Mouse (Mus musculus) heart, embryonic 11.5 days (tissue): ENCODE measurements around the gene Mepe. TPM values are rescaled to one million over a fixed set of nuclear protein-coding genes. Genes with fewer than 3 reads are reported as not detected.
A peak's percentile ranks its signal among the peaks of the same experiment; 100 is the strongest.

Experiments
- ATAC-seq: fragments of 200-750 bp; cut with Nextera tagmentation; replicated peaks from 2 replicates; pipeline ENCODE4 v1.8.0; 2017; ENCODE audit warnings: moderate library complexity; ENCODE audit not compliant: insufficient number of reproducible peaks, low FRiP score, low TSS enrichment
- H3K27ac ChIP-seq: fragments of 300-500 bp; sonication (generic); 2 replicates; pipeline ENCODE4 v1.5.1; 2014; ENCODE audit warnings: mild to moderate bottlenecking, low read depth, low read length
- H3K27me3 ChIP-seq: fragments of 300-500 bp; sonication (generic); 2 replicates; pipeline ENCODE4 v1.6.1; 2014; ENCODE audit warnings: mild to moderate bottlenecking, low read length, mixed read lengths; ENCODE audit not compliant: control insufficient read depth, insufficient read depth
- H3K36me3 ChIP-seq: fragments of 300-500 bp; sonication (generic); 2 replicates; pipeline ENCODE4 v1.6.1; 2014; ENCODE audit warnings: mild to moderate bottlenecking, low read length, moderate library complexity, mixed read lengths; ENCODE audit not compliant: control insufficient read depth, insufficient read depth
- H3K4me1 ChIP-seq: fragments of 300-500 bp; sonication (generic); 2 replicates; pipeline ENCODE4 v1.6.1; 2014; ENCODE audit warnings: low read length; ENCODE audit not compliant: control insufficient read depth, insufficient read depth
- H3K4me2 ChIP-seq: fragments of 300-500 bp; sonication (generic); 2 replicates; pipeline ENCODE4 v1.6.1; 2014; ENCODE audit warnings: mild to moderate bottlenecking, moderate library complexity
- H3K4me3 ChIP-seq: fragments of 300-500 bp; sonication (generic); 2 replicates; pipeline ENCODE4 v1.5.1; 2014; ENCODE audit warnings: low read depth, low read length
- H3K9ac ChIP-seq: fragments of 300-500 bp; sonication (generic); 2 replicates; pipeline ENCODE4 v1.6.1; 2014; ENCODE audit warnings: mild to moderate bottlenecking, low read depth, low read length, moderate library complexity
- H3K9me3 ChIP-seq: fragments of 300-500 bp; sonication (generic); replicated peaks from 2 replicates; pipeline ENCODE4 v1.6.1; 2016; ENCODE audit warnings: low read length; ENCODE audit not compliant: control insufficient read depth
- WGBS: fragments of 180-500 bp; shearing (Covaris S2); extraction: QIAGEN DNeasy Blood & Tissue Kit; methylation state at CpG from one replicate; pipeline ENCODE4 v1.1.7; 2014; ENCODE audit not compliant: insufficient replicate concordance; 5-methylcytosine and 5-hydroxymethylcytosine counted together
- polyA plus RNA-seq: library from polyadenylated mRNA; unstranded; fragments of >200 nt; fragmentation: Nextera tagmentation; extraction: Ambion mirVana; gene quantifications from 2 replicates; pipeline ENCODE4 v1.2.1, GENCODE M21; 2014

Mepe gene
- polyA plus RNA-seq, 1 experiment from 2014 or later: not detected

DNA sequence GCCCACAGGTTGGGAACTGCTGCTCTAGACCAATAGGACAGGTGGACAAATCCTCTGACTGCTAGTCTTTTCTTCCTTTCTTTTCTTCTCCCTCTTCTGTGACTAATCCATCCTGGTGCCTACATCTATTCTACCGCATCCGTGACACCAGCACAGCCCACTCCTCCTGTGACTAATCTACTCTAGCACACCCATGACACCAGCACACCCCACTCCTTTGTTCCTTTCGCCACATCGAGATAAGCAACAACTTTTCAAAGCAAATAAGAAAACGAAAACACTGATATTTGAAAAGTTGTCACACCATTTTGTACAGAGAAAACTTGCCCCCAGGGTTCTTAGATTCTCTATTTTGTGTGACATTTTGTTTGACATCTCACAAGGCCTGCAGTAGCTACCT is 5.0 kb downstream of the Mepe start:
- H3K4me1 ChIP-seq: no peaks in the 10 kb centered on the region
- no peak for ATAC-seq
- H3K4me2 ChIP-seq: no peak overlapping the region
- no peaks in the 10 kb centered on the region for H3K9me3 ChIP-seq
- 65% methylated on average over 5 of the region's 5 CpGs for WGBS
- no peaks in the 10 kb centered on the region for H3K36me3 ChIP-seq
- H3K27ac ChIP-seq: no peak overlapping the region
- no peak overlapping the region for H3K4me3 ChIP-seq
- no peak overlapping the region for H3K9ac ChIP-seq
- no peaks in the 10 kb centered on the region for H3K27me3 ChIP-seq

DNA sequence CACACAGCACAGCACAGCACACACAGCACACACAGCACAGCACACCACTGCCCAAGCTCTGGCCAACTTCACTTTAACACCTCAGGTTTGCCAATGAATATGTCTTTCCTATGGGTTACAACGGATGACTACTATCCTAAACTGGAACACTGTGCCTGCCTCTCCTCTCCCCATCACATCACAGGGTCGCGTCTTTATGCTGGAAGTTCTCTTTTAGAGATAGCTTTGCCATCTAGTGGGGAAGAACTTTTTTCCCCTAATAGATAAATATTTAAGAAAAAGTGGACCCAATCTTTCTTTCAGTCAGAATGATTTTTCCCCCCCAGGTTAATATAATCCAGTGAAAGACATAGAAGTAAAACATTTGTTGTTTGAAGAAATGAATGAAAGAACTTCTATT is 7.2 kb downstream of the Mepe start:
- WGBS: 60% methylated on average over 3 of the region's 3 CpGs
- no peak overlapping the region for H3K4me3 ChIP-seq
- no peak overlapping the region for H3K4me2 ChIP-seq
- ATAC-seq: no peak
- H3K27ac ChIP-seq: no peak overlapping the region
- H3K36me3 ChIP-seq: no peaks in the 10 kb centered on the region
- no peaks in the 10 kb centered on the region for H3K4me1 ChIP-seq
- no peaks in the 10 kb centered on the region for H3K27me3 ChIP-seq
- no peaks in the 10 kb centered on the region for H3K9me3 ChIP-seq
- H3K9ac ChIP-seq: no peak overlapping the region

DNA sequence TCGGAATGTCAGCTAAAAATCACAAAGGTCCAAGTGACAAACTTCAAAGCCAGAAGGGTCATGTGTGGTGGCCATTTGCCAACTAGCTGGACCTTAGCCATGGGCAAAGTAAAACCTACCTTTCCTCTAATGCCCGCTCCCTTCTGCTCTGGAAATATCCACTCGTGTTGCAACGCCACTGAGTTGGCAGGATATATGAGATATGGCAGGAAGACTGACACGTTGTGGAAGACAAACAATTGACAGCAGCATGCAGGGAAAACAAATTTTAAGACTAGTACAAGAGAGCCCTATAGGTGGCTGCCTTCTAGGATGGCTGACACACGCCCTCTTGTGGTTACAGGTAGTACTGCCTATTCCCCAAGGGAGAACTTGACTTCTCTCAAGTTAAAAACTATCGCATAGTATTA is 8.1 kb downstream of the Mepe start:
- ATAC-seq: no peak
- Histone ChIP-seq H3K4me3 (no peak overlapping the region), H3K27me3 (no peaks in the 10 kb centered on the region), H3K4me1 (no peaks in the 10 kb centered on the region), H3K27ac (no peak overlapping the region), H3K4me2 (no peak overlapping the region), H3K36me3 (no peaks in the 10 kb centered on the region), H3K9ac (no peak overlapping the region), H3K9me3 (no peaks in the 10 kb centered on the region)
- 40% methylated on average over 7 of the region's 7 CpGs for WGBS

DNA sequence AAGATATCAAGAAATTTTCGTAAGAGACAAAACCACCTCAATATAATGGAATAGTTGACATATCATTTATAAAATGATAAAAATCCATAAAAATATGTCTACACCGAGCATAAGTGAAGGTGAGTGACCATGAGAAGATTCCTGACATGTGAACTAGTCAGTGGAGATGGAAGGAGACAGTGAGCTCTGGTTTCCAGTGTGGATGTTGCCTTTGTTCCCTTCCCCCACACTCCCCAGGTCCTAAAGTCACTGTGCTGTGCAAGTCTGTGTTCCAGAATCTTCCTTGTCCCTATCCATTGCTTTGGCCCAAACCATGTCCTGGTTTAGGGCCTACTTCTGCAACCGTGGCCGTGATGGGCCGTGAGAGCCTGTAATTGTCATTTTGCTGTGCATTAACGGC is 8.5 kb downstream of the Mepe start:
- 72% methylated on average over 6 of the region's 6 CpGs for WGBS
- Histone ChIP-seq H3K4me3 (no peak overlapping the region), H3K27ac (no peak overlapping the region), H3K36me3 (no peaks in the 10 kb centered on the region), H3K9ac (no peak overlapping the region), H3K27me3 (no peaks in the 10 kb centered on the region), H3K4me1 (no peaks in the 10 kb centered on the region), H3K4me2 (no peak overlapping the region), H3K9me3 (no peaks in the 10 kb centered on the region)
- no peak for ATAC-seq

DNA sequence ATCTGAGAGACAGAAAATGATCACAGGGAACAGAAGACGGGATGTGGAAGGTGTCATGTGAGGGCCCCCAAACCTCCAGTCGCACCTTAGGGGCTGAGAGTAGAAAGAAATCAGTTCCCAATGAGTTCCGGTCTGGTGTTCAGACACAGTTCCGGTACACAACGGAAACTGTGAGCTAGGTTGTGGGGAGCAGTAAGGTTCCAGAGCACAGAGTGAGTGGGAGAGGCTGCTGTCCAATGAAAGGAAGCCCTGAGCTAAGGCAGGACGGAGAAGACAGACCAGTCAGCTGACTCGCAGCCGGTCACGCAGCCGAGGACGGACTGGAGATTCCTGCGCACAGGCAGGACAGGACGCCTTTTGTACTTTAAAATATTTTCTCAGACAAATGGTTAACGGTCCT is 9.4 kb downstream of the Mepe start:
- H3K4me3 ChIP-seq: no peak overlapping the region
- H3K4me2 ChIP-seq: no peak overlapping the region
- H3K9me3 ChIP-seq: no peaks in the 10 kb centered on the region
- 81% methylated on average over 14 of the region's 14 CpGs for WGBS
- H3K4me1 ChIP-seq: no peaks in the 10 kb centered on the region
- no peak overlapping the region for H3K9ac ChIP-seq
- no peak overlapping the region for H3K27ac ChIP-seq
- no peaks in the 10 kb centered on the region for H3K36me3 ChIP-seq
- H3K27me3 ChIP-seq: no peaks in the 10 kb centered on the region
- ATAC-seq: no peak

DNA sequence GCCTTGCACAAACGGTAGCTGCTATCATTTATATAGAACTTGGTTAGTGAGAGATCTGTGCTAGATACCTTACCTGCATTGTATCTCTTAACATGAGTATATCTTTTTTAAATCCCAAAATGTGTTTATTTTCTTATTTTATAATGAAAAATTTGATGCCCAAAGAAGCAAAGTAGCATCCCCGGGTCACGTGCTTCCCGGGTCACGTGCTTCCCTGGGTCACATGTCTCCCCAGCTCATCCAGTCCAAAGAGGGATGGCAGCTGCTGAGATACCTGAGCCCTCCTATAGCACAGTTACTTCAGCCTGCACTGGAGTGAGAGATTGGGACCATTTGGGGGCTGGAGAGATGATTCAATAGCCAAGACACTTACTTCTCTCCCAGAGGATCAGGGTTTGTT is 10.8 kb downstream of the Mepe start:
- ATAC-seq: no peak
- Histone ChIP-seq H3K4me2 (no peak overlapping the region), H3K9ac (no peak overlapping the region), H3K27ac (no peak overlapping the region), H3K27me3 (no peaks in the 10 kb centered on the region), H3K36me3 (no peaks in the 10 kb centered on the region), H3K4me3 (no peak overlapping the region), H3K9me3 (no peaks in the 10 kb centered on the region), H3K4me1 (no peaks in the 10 kb centered on the region)
- WGBS: 70% methylated on average over 5 of the region's 5 CpGs

DNA sequence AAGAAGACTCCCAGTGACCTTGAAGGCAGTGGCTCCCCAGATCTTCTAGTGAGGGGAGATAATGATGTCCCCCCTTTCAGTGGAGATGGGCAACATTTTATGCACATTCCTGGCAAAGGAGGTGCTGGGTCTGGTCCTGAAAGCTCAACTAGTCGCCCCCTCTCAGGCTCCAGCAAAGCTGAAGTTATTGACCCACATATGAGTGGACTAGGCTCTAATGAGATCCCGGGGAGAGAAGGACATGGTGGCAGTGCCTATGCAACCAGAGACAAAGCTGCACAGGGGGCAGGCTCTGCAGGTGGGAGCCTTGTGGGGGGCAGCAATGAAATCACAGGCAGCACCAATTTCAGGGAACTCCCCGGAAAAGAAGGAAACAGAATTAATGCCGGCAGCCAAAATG is 12.4 kb downstream of the Mepe start:
- Histone ChIP-seq H3K4me3 (no peak overlapping the region), H3K4me1 (no peaks in the 10 kb centered on the region), H3K27ac (no peak overlapping the region), H3K9me3 (no peaks in the 10 kb centered on the region), H3K27me3 (no peaks in the 10 kb centered on the region), H3K4me2 (no peak overlapping the region), H3K36me3 (no peaks in the 10 kb centered on the region), H3K9ac (no peak overlapping the region)
- 65% methylated on average over 4 of the region's 4 CpGs for WGBS
- ATAC-seq: no peak

DNA sequence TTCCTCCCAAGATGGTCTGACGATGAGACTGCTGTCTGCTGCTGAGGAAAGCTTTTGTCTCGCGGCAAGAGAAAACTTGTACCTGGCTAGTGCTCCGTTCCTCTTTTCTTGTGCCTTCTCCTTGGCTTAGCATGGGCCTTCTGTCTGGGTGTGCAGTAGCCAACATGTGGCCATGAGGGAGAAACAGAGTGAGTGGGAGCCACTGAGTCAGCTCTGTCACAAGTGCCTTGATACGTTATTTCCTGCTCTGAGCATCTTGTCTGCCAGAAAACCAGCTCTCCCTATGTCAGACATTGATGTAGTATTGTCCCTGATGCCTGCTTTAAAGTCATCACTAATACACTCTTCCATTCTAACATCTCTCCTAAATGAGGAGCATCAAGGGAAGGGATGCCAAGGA is 13.9 kb downstream of the Mepe start:
- Histone ChIP-seq H3K9me3 (no peaks in the 10 kb centered on the region), H3K27me3 (no peaks in the 10 kb centered on the region), H3K9ac (no peak overlapping the region), H3K4me1 (no peaks in the 10 kb centered on the region), H3K4me2 (no peak overlapping the region), H3K4me3 (no peak overlapping the region), H3K36me3 (no peaks in the 10 kb centered on the region), H3K27ac (no peak overlapping the region)
- WGBS: 78% methylated on average over 5 of the region's 5 CpGs
- no peak for ATAC-seq

DNA sequence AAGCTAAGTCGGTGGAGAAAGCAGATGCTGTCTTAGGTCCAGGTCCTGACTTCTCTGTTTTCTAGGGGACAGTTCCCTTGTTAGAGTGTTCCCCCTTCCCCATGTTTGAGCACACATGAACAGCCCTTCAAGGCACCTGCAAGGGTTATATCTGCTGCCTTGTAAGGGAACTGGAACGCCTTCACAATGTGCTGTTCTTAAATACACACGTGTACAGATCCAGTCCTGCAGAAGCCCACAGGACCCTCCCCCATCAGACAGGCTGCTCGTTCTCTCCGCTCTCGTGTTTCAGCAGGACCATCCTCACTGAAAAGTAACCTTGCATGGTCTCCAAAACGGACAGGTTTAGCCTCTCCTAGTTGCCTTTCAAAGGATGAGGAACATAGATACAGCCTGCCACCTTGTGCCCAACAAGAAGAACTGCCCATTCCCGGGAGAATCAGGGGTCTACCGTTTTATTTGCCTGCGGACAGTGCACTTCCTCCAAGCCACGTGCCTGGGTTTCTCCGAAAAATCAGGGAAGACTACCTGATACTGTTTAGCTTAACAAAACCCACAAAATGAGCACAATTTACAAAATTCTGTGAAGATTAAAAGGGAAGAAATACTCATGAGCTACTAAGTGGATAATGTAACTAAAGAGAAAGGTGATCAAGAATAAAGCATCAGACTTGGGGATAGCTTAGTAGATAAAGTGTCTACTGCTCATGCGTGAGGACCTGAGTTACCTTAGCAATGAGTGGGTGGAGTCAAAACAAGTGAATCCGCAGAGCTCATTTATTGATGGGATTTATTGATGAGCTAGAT is 14.8 kb downstream of the Mepe start:
- Histone ChIP-seq H3K27me3 (no peaks in the 10 kb centered on the region), H3K27ac (no peak overlapping the region), H3K36me3 (no peaks in the 10 kb centered on the region), H3K9me3 (no peaks in the 10 kb centered on the region), H3K4me2 (peak overlapping the region; percentile 19; the same call in 1 of the 2 replicates), H3K9ac (no peak overlapping the region), H3K4me1 (no peaks in the 10 kb centered on the region), H3K4me3 (no peak overlapping the region)
- no peak; the same call in 1 of the 2 replicates for ATAC-seq
- 27% methylated on average over 14 of the region's 14 CpGs for WGBS
